Mouse (Mus musculus) embryonic facial prominence, embryonic 11.5 days (tissue): ENCODE measurements around the gene Foxo3. TPM values are rescaled to one million over a fixed set of nuclear protein-coding genes. Genes with fewer than 3 reads are reported as not detected.

Experiments
- ATAC-seq: fragments of 200-750 bp; cut with Nextera tagmentation; replicated peaks from 2 replicates; pipeline ENCODE4 v1.8.0; 2017; ENCODE audit warnings: low read depth; ENCODE audit not compliant: insufficient number of reproducible peaks, low FRiP score, low TSS enrichment
- DNase-seq: peaks from one replicate; pipeline ENCODE4 v3.0.0-alpha.2; 2015; ENCODE audit warnings: low spot score
- H3K27ac ChIP-seq: fragments of 300-500 bp; sonication (generic); replicated peaks from 2 replicates; pipeline ENCODE4 v1.5.1; 2014; ENCODE audit warnings: mild to moderate bottlenecking, low read depth, low read length, control low read depth
- H3K27me3 ChIP-seq: fragments of 300-500 bp; sonication (generic); 2 replicates; pipeline ENCODE4 v1.6.1; 2014; ENCODE audit warnings: mild to moderate bottlenecking, low read length, moderate library complexity, mixed read lengths; ENCODE audit not compliant: control insufficient read depth, insufficient read depth
- H3K36me3 ChIP-seq: fragments of 300-500 bp; sonication (generic); replicated peaks from 2 replicates; pipeline ENCODE4 v1.6.1; 2014; ENCODE audit warnings: low read depth, mild to moderate bottlenecking, low read length, moderate library complexity, mixed read lengths; ENCODE audit not compliant: control insufficient read depth, insufficient read depth
- H3K4me1 ChIP-seq: fragments of 300-500 bp; sonication (generic); 2 replicates; pipeline ENCODE4 v1.6.1; 2014; ENCODE audit warnings: low read length, mixed read lengths; ENCODE audit not compliant: control insufficient read depth, insufficient read depth
- H3K4me2 ChIP-seq: fragments of 300-500 bp; sonication (generic); 2 replicates; pipeline ENCODE4 v1.6.1; 2014; ENCODE audit warnings: low read depth, mild to moderate bottlenecking, control low read depth, low read length, moderate library complexity
- H3K4me3 ChIP-seq: fragments of 300-500 bp; sonication (generic); 2 replicates; pipeline ENCODE4 v1.5.1; 2014; ENCODE audit warnings: low read depth, low read length, control low read depth
- H3K9ac ChIP-seq: fragments of 300-500 bp; sonication (generic); replicated peaks from 2 replicates; pipeline ENCODE4 v1.6.1; 2014; ENCODE audit warnings: mild to moderate bottlenecking, control low read depth, low read length
- H3K9me3 ChIP-seq: fragments of 300-500 bp; sonication (generic); replicated peaks from 2 replicates; pipeline ENCODE4 v1.6.1; 2016; ENCODE audit warnings: mild to moderate bottlenecking, low read length, inconsistent platforms, mixed read lengths; ENCODE audit not compliant: control insufficient read depth
- WGBS: fragments of 180-500 bp; shearing (Covaris S2); extraction: QIAGEN DNeasy Blood & Tissue Kit; methylation state at CpG from one replicate; pipeline ENCODE4 v1.1.7; 2014; 5-methylcytosine and 5-hydroxymethylcytosine counted together
- polyA plus RNA-seq: library from polyadenylated mRNA; unstranded; fragments of >200 nt; fragmentation: Nextera tagmentation; extraction: Ambion mirVana; gene quantifications from 2 replicates; pipeline ENCODE4 v1.2.1, GENCODE M21; 2014

Foxo3 gene
- polyA plus RNA-seq, 1 experiment from 2014 or later: 5.0 TPM

- Histone ChIP-seq H3K4me1 (no peaks in the 10 kb centered on the region; the same call in 1 of the 2 replicates), H3K9me3 (no peaks in the 10 kb centered on the region), H3K9ac (no peak overlapping the region), H3K4me2 (no peak overlapping the region), H3K4me3 (no peak overlapping the region), H3K27me3 (no peaks in the 10 kb centered on the region), H3K36me3 (no peaks in the 10 kb centered on the region), H3K27ac (no peak overlapping the region)
- ATAC-seq: no peak
- no peak for DNase-seq
- 96% methylated on average over 3 of the region's 3 CpGs for WGBS
These were observed 30.9 kb downstream of the Foxo3 start for GRCm38 (mm10) chr10:42245636-42246035.

GRCm38 (mm10) chr10:42245256-42245601 is 31.3 kb downstream of the Foxo3 start:
- H3K4me3 ChIP-seq: no peak overlapping the region
- H3K4me1 ChIP-seq: no peaks in the 10 kb centered on the region; the same call in 1 of the 2 replicates
- no peak for DNase-seq
- H3K27ac ChIP-seq: no peak overlapping the region
- WGBS: 90% methylated on average over 3 of the region's 3 CpGs
- H3K4me2 ChIP-seq: no peak overlapping the region
- no peaks in the 10 kb centered on the region for H3K36me3 ChIP-seq
- no peaks in the 10 kb centered on the region for H3K9me3 ChIP-seq
- no peaks in the 10 kb centered on the region for H3K27me3 ChIP-seq
- H3K9ac ChIP-seq: no peak overlapping the region
- ATAC-seq: no peak

- no peaks in the 10 kb centered on the region for H3K36me3 ChIP-seq
- no peak overlapping the region for H3K9ac ChIP-seq
- WGBS: 80% methylated on average over 8 of the region's 8 CpGs
- DNase-seq (no peak), ATAC-seq (0 out of 2 replicates have a peak, but pooled peaks have one; percentile 23)
- H3K9me3 ChIP-seq: no peaks in the 10 kb centered on the region
- H3K27ac ChIP-seq: no peak overlapping the region
- H3K27me3 ChIP-seq: no peaks in the 10 kb centered on the region
- no peak overlapping the region for H3K4me3 ChIP-seq
- no peak overlapping the region for H3K4me2 ChIP-seq
- no peaks in the 10 kb centered on the region; the same call in 1 of the 2 replicates for H3K4me1 ChIP-seq
These were observed 31.9 kb downstream of the Foxo3 start for GRCm38 (mm10) chr10:42244420-42245255.

- no peak overlapping the region for H3K4me3 ChIP-seq
- ATAC-seq: no peak
- no peak overlapping the region for H3K27ac ChIP-seq
- DNase-seq: no peak
- H3K4me2 ChIP-seq: no peak overlapping the region
- H3K4me1 ChIP-seq: no peaks in the 10 kb centered on the region
- no peaks in the 10 kb centered on the region for H3K27me3 ChIP-seq
- no peaks in the 10 kb centered on the region for H3K9me3 ChIP-seq
- 84% methylated on average over 7 of the region's 7 CpGs for WGBS
- H3K9ac ChIP-seq: no peak overlapping the region
- no peaks in the 10 kb centered on the region for H3K36me3 ChIP-seq
These were observed 32.6 kb downstream of the Foxo3 start for GRCm38 (mm10) chr10:42243925-42244324.

DNA sequence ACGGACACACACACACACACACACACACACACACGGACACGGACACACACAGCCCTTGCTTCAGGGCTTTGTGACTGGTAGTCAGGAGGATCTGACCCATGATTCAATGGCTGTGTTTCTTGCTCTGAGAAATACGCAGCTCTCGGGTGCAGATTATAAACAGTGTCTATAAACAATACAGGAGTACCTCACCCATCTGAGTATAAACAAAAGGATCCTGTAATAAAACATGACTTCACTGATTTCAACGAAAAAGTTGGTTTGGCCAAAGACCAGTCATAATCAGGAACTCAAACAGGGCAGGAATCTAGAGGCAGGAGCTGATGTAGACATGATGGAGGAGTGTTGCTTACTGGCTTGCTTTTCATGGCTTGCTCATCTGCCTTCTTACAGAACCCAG is 34.1 kb downstream of the Foxo3 start:
- DNase-seq (no peak), ATAC-seq (no peak)
- Histone ChIP-seq H3K4me1 (no peaks in the 10 kb centered on the region), H3K27ac (no peak overlapping the region), H3K9ac (no peak overlapping the region), H3K9me3 (no peaks in the 10 kb centered on the region), H3K27me3 (no peaks in the 10 kb centered on the region), H3K4me3 (no peak overlapping the region), H3K4me2 (no peak overlapping the region), H3K36me3 (no peaks in the 10 kb centered on the region)
- 89% methylated on average over 6 of the region's 6 CpGs for WGBS

- Histone ChIP-seq H3K27me3 (no peaks in the 10 kb centered on the region), H3K9ac (no peak overlapping the region), H3K36me3 (no peaks in the 10 kb centered on the region), H3K4me3 (no peak overlapping the region), H3K9me3 (no peaks in the 10 kb centered on the region), H3K27ac (no peak overlapping the region), H3K4me1 (no peaks in the 10 kb centered on the region), H3K4me2 (no peak overlapping the region)
- ATAC-seq (no peak), DNase-seq (no peak)
- WGBS: 77% methylated on average over 4 of the region's 4 CpGs
These were observed 34.8 kb downstream of the Foxo3 start for GRCm38 (mm10) chr10:42241775-42242174.

- no peak for DNase-seq
- ATAC-seq: no peak
- Histone ChIP-seq H3K4me3 (no peak overlapping the region), H3K27ac (no peak overlapping the region), H3K4me2 (no peak overlapping the region), H3K36me3 (no peaks in the 10 kb centered on the region), H3K27me3 (no peaks in the 10 kb centered on the region), H3K9ac (no peak overlapping the region), H3K9me3 (no peaks in the 10 kb centered on the region), H3K4me1 (no peaks in the 10 kb centered on the region)
- WGBS: 91% methylated on average over 6 of the region's 6 CpGs
These were observed 36.8 kb downstream of the Foxo3 start for GRCm38 (mm10) chr10:42239810-42240111.

DNA sequence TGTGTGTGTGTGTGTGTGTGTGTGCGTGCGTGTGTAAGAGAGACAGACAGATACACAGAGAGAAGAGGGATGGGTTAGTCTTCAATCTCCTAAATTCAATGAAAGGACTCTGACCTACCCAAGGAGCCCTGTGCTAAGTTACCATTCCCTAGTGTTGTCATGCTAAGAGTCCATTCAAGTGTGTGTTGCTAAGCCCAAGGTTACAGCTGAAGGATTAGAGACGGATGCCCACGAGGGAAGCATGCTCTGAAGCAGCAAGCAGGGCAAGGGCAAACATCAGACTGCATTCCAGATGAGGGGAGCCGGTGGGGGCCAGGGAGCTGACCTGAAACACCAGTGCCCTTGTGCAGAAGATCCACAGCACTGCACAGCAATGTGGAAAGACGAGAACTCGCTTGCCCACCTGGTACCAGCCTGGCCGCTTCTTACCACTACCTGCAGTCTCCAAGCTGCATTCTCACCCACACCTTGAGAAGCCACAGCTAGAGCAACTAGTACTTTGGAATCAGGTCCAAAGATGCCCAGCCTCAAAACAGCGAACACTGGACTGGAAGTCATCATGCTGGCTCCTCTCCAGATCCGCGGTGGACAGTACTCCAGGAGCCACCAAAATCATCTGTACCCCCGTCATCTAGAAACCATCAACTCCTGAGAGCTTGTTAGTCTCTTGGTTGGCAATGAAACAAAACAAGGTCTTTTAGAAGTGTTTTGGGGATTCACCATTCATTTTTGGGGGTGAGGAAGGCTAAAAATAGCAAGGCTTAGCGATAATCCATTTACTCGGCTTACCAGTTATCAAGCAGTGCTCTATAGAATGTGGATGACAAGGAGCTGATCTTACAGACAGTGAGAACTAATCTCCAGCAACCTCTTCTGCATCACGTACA is 37.4 kb downstream of the Foxo3 start:
- no peaks in the 10 kb centered on the region for H3K36me3 ChIP-seq
- H3K27me3 ChIP-seq: no peaks in the 10 kb centered on the region
- ATAC-seq: no peak
- H3K9ac ChIP-seq: no peak overlapping the region
- no peaks in the 10 kb centered on the region for H3K9me3 ChIP-seq
- no peak overlapping the region for H3K27ac ChIP-seq
- no peak for DNase-seq
- no peak overlapping the region for H3K4me3 ChIP-seq
- H3K4me1 ChIP-seq: no peaks in the 10 kb centered on the region
- WGBS: 85% methylated on average over 15 of the region's 15 CpGs
- no peak overlapping the region for H3K4me2 ChIP-seq
